Mouse (Mus musculus) intestine, embryonic 16.5 days (tissue): ENCODE measurements around the gene Trp53tg5. TPM values are rescaled to one million over a fixed set of nuclear protein-coding genes. Genes with fewer than 3 reads are reported as not detected.

ENCODE experiments used
- ATAC-seq: fragments of 200-750 bp; cut with Nextera tagmentation; 2 replicates; pipeline ENCODE4 v1.8.0; 2017; ENCODE audit warnings: moderate TSS enrichment, moderate library complexity
- H3K27ac ChIP-seq: fragments of 300-500 bp; sonication (generic); 2 replicates; pipeline ENCODE4 v1.5.1; 2014; ENCODE audit warnings: mild to moderate bottlenecking, low read length
- H3K27me3 ChIP-seq: fragments of 300-500 bp; sonication (generic); replicated peaks from 2 replicates; pipeline ENCODE4 v1.6.1; 2014; ENCODE audit warnings: low read length, control low read depth, mixed read lengths; ENCODE audit not compliant: control insufficient read depth, insufficient read depth
- H3K36me3 ChIP-seq: fragments of 300-500 bp; sonication (generic); 2 replicates; pipeline ENCODE4 v1.6.1; 2014; ENCODE audit warnings: low read length, control low read depth; ENCODE audit not compliant: control insufficient read depth, insufficient read depth
- H3K4me1 ChIP-seq: fragments of 300-500 bp; sonication (generic); 2 replicates; pipeline ENCODE4 v1.6.1; 2014; ENCODE audit warnings: low read length, control low read depth, mixed read lengths; ENCODE audit not compliant: control insufficient read depth, insufficient read depth
- H3K4me2 ChIP-seq: fragments of 300-500 bp; sonication (generic); 2 replicates; pipeline ENCODE4 v1.6.1; 2014; ENCODE audit warnings: low read depth, low read length, control low read depth
- H3K4me3 ChIP-seq: fragments of 300-500 bp; sonication (generic); 2 replicates; pipeline ENCODE4 v1.5.1; 2014; ENCODE audit warnings: mild to moderate bottlenecking, low read length
- H3K9ac ChIP-seq: fragments of 300-500 bp; sonication (generic); 2 replicates; pipeline ENCODE4 v1.6.1; 2014; ENCODE audit warnings: low read depth, low read length
- H3K9me3 ChIP-seq: fragments of 300-500 bp; sonication (generic); 2 replicates; pipeline ENCODE4 v1.6.1; 2016; ENCODE audit warnings: low read length, control low read depth; ENCODE audit not compliant: control insufficient read depth
- WGBS: fragments of 180-500 bp; shearing (Covaris S2); extraction: QIAGEN DNeasy Blood & Tissue Kit; methylation state at CpG from one replicate; pipeline ENCODE4 v1.1.7; 2014; 5-methylcytosine and 5-hydroxymethylcytosine counted together
- polyA plus RNA-seq: library from polyadenylated mRNA; unstranded; fragments of >200 nt; fragmentation: Nextera tagmentation; extraction: Ambion mirVana; gene quantifications from 2 replicates; pipeline ENCODE4 v1.2.1, GENCODE M21; 2015

The Trp53tg5 gene
- polyA plus RNA-seq, 1 experiment from 2014 or later = not detected

DNA sequence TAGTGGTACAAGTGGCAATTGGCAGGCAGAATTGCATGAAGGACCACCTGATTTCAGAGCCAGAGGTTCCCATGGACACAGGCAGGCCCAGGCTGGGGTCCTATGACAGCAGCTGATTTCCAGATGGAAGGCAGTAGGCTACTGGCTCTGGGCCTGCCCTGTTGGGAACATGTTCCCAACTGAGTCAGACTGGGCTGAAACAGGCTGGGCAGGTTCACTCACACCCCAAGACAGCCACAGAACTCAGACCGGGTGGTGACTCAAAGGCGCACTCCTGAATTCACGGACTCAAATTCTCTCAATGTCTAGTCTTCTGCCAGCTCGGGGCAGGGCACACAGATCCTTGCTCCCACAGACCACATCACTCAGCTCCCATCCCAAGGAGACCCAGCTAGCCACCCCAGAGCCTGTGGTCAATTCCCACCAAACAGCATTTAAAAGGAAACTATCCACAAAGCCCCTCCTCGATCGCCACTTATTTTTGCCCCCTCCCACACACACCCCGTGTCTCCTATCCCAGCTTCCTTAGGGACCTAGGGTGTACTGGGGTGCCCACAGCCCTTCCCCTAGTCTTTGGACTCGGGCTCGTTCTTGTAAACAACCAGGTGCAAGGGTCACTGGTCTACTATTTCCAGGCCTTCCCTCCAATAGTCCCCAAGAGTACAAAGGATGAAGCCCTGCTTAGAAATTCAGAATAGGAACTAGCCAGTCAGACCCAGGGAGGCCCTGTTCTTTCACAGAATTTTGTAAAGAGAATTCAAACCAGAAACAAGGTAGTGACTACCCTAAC is 41.7 kb downstream of the Trp53tg5 start:
- H3K4me2 ChIP-seq = peak overlapping the region; percentile 60
- 39% methylated on average over 9 of the region's 9 CpGs for WGBS
- H3K36me3 ChIP-seq = peaks cover 7% of the 10 kb centered on the region; the same call in 1 of the 2 replicates
- ATAC-seq = peak; percentile 67
- peak overlapping the region; percentile 95 for H3K27ac ChIP-seq
- no peaks in the 10 kb centered on the region for H3K27me3 ChIP-seq
- peaks cover 73% of the 10 kb centered on the region for H3K4me1 ChIP-seq
- peak overlapping the region; percentile 69 for H3K9ac ChIP-seq
- H3K9me3 ChIP-seq = no peaks in the 10 kb centered on the region
- peak overlapping the region; percentile 27 for H3K4me3 ChIP-seq

DNA sequence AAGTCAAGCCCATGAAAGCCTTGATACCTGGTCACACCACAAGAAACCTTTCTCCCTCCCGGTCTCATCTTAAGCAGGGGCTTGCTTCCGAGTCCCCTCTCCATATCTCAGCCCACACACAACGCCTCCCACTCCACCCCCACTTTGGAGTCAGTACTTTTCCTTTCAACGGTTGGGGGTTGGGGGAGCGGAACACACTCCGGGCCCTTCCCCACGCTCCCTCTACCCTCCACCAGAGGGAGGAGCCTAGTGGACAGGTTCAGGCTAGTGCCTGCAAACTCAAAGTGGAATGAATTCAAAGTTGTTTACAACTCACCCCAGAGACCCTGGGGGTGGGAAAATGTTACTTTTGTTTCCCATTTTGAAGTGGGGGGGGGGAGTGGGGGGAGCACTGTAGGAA is 42.8 kb downstream of the Trp53tg5 start:
- Histone ChIP-seq H3K4me1 (peaks cover 64% of the 10 kb centered on the region), H3K9me3 (no peaks in the 10 kb centered on the region), H3K9ac (peak overlapping the region; percentile 52; the same call in 1 of the 2 replicates), H3K27me3 (no peaks in the 10 kb centered on the region), H3K27ac (peak overlapping the region; percentile 64), H3K36me3 (peaks cover 11% of the 10 kb centered on the region), H3K4me3 (no peak overlapping the region), H3K4me2 (peak overlapping the region; percentile 2; the same call in 1 of the 2 replicates)
- WGBS = 11% methylated on average over 7 of the region's 7 CpGs
- ATAC-seq = no peak

DNA sequence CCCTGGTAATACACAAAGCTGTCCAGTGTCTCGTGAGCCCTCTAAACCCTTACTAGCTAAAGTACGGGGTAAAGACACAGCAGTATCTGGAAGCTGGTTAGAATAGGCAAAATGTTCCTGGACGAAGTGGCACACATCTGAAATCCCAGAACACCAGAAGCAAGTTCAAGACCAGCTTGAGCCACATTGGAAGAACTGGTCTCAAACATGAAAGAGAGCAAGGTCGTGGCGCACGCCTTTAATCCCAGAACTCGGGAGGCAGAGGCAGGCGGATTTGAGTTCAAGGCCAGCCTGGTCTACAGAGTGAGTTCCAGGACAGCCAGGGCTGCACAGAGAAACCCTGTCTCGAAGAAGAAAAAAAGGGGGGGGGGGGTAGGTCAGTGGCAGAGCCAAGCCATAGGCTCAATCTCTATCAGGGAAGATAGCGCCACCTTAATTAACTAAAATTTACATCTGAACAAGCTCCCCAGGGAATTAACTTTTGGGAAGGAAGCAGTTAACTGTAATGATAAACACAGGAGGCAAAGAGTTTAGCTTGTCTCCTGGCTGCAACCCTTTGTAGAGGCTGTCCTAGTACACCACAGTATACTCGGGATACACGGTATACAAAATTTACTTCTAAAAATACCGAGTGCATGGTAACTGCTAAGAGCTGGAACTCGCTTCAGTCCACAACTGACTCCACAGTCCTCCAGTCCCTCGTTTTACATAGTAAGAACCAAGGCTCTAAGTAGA is 43.5 kb downstream of the Trp53tg5 start:
- Histone ChIP-seq H3K36me3 (peaks cover 11% of the 10 kb centered on the region), H3K4me2 (0 out of 2 replicates have a peak overlapping the region, but pooled peaks have one; percentile 2), H3K27me3 (no peaks in the 10 kb centered on the region), H3K9me3 (no peaks in the 10 kb centered on the region), H3K4me1 (peaks cover 57% of the 10 kb centered on the region), H3K4me3 (no peak overlapping the region), H3K27ac (peak overlapping the region; percentile 64), H3K9ac (0 out of 2 replicates have a peak overlapping the region, but pooled peaks have one; percentile 52)
- ATAC-seq = no peak
- 53% methylated on average over 15 of the region's 15 CpGs for WGBS

DNA sequence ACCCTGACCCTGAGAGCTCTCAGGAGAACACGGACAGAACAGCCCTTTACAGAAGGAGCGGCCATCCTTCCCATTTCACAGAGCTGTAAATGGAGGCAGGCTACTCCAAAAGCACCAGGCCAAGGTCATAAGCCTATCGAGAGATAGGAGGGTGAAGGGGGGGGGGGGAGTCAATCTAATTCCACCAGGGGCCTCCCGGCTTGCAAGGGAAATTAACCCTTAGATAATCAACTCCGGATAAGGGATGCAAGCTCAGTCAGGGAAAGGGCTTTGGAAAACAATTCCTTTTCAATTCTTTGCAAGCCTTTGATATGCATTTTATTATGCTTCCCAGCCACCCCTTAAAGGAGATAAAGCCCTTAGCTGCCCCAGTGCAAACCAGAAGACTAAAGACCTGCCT is 45.1 kb downstream of the Trp53tg5 start:
- no peak for ATAC-seq
- 0 out of 2 replicates have a peak overlapping the region, but pooled peaks have one; percentile 3 for H3K9ac ChIP-seq
- no peak overlapping the region for H3K4me3 ChIP-seq
- 29% methylated on average over 5 of the region's 5 CpGs for WGBS
- H3K36me3 ChIP-seq = peaks cover 19% of the 10 kb centered on the region
- H3K9me3 ChIP-seq = no peaks in the 10 kb centered on the region
- peaks cover 43% of the 10 kb centered on the region for H3K4me1 ChIP-seq
- H3K27ac ChIP-seq = no peak overlapping the region
- no peaks in the 10 kb centered on the region for H3K27me3 ChIP-seq
- no peak overlapping the region for H3K4me2 ChIP-seq

DNA sequence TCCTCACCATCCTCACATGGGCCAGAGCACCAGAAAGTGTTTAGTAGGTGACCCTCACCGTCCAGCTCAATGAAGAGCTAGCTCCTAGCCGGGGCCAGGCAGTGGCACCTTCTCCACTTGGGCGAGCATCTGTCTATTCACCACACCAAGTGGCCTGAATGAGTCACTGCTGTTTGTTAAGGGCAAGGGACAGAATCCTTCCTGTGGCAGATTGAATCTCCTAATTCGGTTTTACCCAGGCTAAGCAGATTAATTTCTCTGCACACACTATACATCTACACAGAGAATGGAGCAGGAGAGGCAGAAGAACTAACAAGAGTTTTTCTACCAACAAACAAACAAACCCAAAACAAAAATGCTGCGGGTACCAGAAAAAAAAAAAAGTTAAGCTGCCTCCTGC is 46.6 kb downstream of the Trp53tg5 start:
- no peak for ATAC-seq
- Histone ChIP-seq H3K27me3 (no peaks in the 10 kb centered on the region), H3K9me3 (no peaks in the 10 kb centered on the region), H3K9ac (no peak overlapping the region), H3K4me1 (peaks cover 28% of the 10 kb centered on the region), H3K36me3 (peaks cover 19% of the 10 kb centered on the region), H3K27ac (no peak overlapping the region), H3K4me2 (no peak overlapping the region), H3K4me3 (no peak overlapping the region)
- WGBS = 79% methylated on average over 5 of the region's 5 CpGs

DNA sequence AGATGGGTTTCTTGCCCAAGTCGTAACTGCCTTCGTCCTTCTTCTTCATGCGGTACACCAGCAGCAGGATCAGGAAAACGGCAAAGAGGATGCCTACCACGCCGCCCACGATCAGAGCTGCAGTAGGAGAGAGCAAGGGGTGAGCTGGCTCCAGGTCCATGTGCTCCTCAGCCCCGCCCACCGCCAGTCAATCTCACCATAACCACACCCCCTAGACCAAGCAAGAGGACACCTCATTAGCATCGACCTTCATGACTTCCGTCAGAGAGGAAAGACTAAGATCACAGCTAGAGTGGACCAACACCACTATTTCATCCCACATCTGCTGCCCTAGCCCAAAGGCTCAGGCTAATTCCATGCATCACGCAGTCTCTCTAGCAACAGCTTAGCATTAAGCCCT is 47.4 kb downstream of the Trp53tg5 start:
- 25% methylated on average over 12 of the region's 12 CpGs for WGBS
- H3K27ac ChIP-seq = no peak overlapping the region
- no peak overlapping the region for H3K4me3 ChIP-seq
- no peaks in the 10 kb centered on the region for H3K27me3 ChIP-seq
- peaks cover 19% of the 10 kb centered on the region for H3K36me3 ChIP-seq
- H3K4me1 ChIP-seq = peaks cover 20% of the 10 kb centered on the region
- H3K4me2 ChIP-seq = no peak overlapping the region
- H3K9me3 ChIP-seq = no peaks in the 10 kb centered on the region
- ATAC-seq = 0 out of 2 replicates have a peak, but pooled peaks have one; percentile 29
- no peak overlapping the region for H3K9ac ChIP-seq

DNA sequence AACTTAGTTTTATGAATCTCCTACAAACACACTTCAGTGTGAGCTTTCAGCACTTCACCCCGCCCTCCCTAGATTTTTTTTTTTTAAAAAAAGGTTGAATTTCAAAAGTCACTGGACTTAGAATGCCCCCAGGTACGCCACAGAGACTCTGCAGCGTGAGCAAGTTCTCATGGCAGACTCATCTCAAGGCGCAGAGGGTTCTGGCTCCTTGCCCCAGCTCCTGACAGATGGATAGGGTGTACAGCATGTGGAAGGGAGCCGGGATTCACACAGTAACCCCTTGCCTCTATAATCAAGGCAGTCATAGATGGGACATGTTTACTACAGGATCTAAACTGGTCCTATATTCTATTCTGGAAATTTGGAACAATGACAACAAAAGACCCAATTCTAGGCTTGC is 48.1 kb downstream of the Trp53tg5 start:
- Histone ChIP-seq H3K27ac (no peak overlapping the region), H3K27me3 (no peaks in the 10 kb centered on the region), H3K4me1 (peaks cover 12% of the 10 kb centered on the region), H3K36me3 (peaks cover 19% of the 10 kb centered on the region), H3K4me2 (no peak overlapping the region), H3K9me3 (no peaks in the 10 kb centered on the region), H3K9ac (no peak overlapping the region), H3K4me3 (no peak overlapping the region)
- 88% methylated on average over 5 of the region's 5 CpGs for WGBS
- ATAC-seq = no peak

DNA sequence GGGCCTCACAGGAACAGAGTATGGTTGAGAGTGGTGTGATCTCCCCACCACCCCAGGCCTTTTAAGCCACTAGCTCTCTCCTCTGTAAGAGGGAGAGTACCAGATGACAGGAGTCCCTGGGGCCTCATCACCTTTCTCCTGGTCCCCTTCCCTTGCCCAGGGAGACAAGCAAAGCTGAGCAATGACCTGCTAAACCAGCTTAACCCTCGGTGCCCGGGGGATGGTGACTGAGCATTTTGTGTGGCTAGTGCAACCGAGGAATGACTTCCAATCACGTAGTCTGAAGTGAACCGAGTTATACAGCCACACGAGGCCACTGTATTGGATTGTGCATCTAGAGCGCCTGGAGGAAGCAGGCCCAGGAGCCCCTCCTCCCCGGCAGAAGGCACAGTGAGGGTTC is 49.1 kb downstream of the Trp53tg5 start:
- H3K4me3 ChIP-seq = no peak overlapping the region
- H3K4me1 ChIP-seq = peaks cover 6% of the 10 kb centered on the region
- H3K27ac ChIP-seq = no peak overlapping the region
- no peak overlapping the region for H3K9ac ChIP-seq
- no peak overlapping the region for H3K4me2 ChIP-seq
- peaks cover 19% of the 10 kb centered on the region for H3K36me3 ChIP-seq
- H3K27me3 ChIP-seq = no peaks in the 10 kb centered on the region
- ATAC-seq = no peak
- H3K9me3 ChIP-seq = no peaks in the 10 kb centered on the region
- 92% methylated on average over 8 of the region's 8 CpGs for WGBS

DNA sequence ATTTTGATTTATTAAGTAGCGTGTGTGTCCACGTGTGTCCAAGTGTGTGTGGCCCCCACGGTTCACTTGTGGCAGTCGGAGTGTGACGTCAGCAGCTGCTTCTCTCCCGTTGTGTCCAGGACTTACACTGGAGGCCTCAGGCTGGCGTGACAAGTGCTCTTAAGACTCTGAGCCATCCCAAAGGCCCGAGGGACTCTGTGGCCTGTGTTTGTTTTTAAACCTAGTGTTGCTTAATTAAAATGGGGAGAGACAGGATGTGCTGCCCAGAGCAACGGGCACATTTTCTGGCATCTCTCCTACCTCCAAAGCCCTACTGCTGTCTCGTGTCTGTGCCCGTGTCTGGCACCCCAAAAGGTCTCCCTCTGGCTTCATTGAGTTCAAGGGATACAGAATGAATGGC is 50.1 kb downstream of the Trp53tg5 start:
- H3K27ac ChIP-seq = peak overlapping the region; percentile 55
- H3K4me2 ChIP-seq = no peak overlapping the region
- 86% methylated on average over 11 of the region's 11 CpGs for WGBS
- H3K4me1 ChIP-seq = peaks cover 2% of the 10 kb centered on the region
- H3K4me3 ChIP-seq = no peak overlapping the region
- no peaks in the 10 kb centered on the region for H3K9me3 ChIP-seq
- H3K27me3 ChIP-seq = no peaks in the 10 kb centered on the region
- H3K36me3 ChIP-seq = peaks cover 14% of the 10 kb centered on the region
- no peak overlapping the region for H3K9ac ChIP-seq
- no peak for ATAC-seq
